ENCODE assay signal across 29 mouse cellular contexts in genomic region chr8:60785049-60785448, GRCm38 (mm10).
"Had no signal": no experiment of that assay in that cellular context is flagged by ENCODE, and none has a peak within 500 bp of the region (broad histone marks: within the 10 kb centered on the region; RNA-seq: fewer than 3 reads in every experiment).

No protein-coding gene starts in this region.

- H3K4me1 ChIP-seq: embryonic facial prominence, embryonic 10.5 days; embryonic facial prominence, embryonic 12.5 days; embryonic facial prominence, embryonic 13.5 days; embryonic facial prominence, embryonic 15.5 days; forebrain, embryonic 10.5 days; forebrain, embryonic 12.5 days; forebrain, embryonic 13.5 days; forebrain, embryonic 15.5 days; heart, embryonic 10.5 days had no signal

- H3K4me2 ChIP-seq: embryonic facial prominence, embryonic 12.5 days; embryonic facial prominence, embryonic 13.5 days; embryonic facial prominence, embryonic 15.5 days; forebrain, embryonic 12.5 days; forebrain, embryonic 13.5 days; forebrain, embryonic 15.5 days had no signal

- H3K27ac ChIP-seq: embryonic facial prominence, embryonic 10.5 days; embryonic facial prominence, embryonic 12.5 days; embryonic facial prominence, embryonic 13.5 days; embryonic facial prominence, embryonic 15.5 days; forebrain, embryonic 10.5 days; forebrain, embryonic 12.5 days; forebrain, embryonic 13.5 days; forebrain, embryonic 15.5 days; gastrocnemius, adult 2 months; heart, adult 2 months; heart, embryonic 10.5 days had no signal

- H3K9ac ChIP-seq: embryonic facial prominence, embryonic 12.5 days; embryonic facial prominence, embryonic 13.5 days; embryonic facial prominence, embryonic 15.5 days; forebrain, embryonic 12.5 days; forebrain, embryonic 13.5 days; forebrain, embryonic 15.5 days; forebrain, postnatal 0 days had no signal

- DNase-seq: cerebellum, adult 8-10 months; cerebellum, adult 9-10 months; cerebellum, adult 9-11 months; cerebellum, postnatal 10 days; cerebellum, postnatal 14 days; cerebellum, postnatal 25 days; cerebellum, postnatal 36 days; embryo, embryonic 11 days; forebrain, postnatal 0 days; gastrocnemius, adult 2 months; gastrocnemius, postnatal 10 days; gastrocnemius, postnatal 14 days; gastrocnemius, postnatal 25 days; gastrocnemius, postnatal 36 days; heart, adult 11 months; heart, adult 18-20 months; heart, adult 2 months had no signal

- H3K27me3 ChIP-seq: embryonic facial prominence, embryonic 12.5 days; embryonic facial prominence, embryonic 13.5 days; embryonic facial prominence, embryonic 15.5 days; forebrain, embryonic 12.5 days; forebrain, embryonic 13.5 days; forebrain, embryonic 15.5 days had no signal

- H3K4me3 ChIP-seq: embryonic facial prominence, embryonic 10.5 days; embryonic facial prominence, embryonic 12.5 days; embryonic facial prominence, embryonic 13.5 days; embryonic facial prominence, embryonic 15.5 days; erythroblast, embryonic 14.5 days; forebrain, embryonic 10.5 days; forebrain, embryonic 12.5 days; forebrain, embryonic 13.5 days; forebrain, embryonic 15.5 days; gastrocnemius, adult 2 months; heart, adult 2 months; heart, embryonic 10.5 days had no signal

- ATAC-seq: forebrain, embryonic 13.5 days; forebrain, embryonic 14.5 days; forebrain, embryonic 15.5 days; forebrain, embryonic 16.5 days; forebrain, postnatal 0 days had no signal

- H3K36me3 ChIP-seq: embryonic facial prominence, embryonic 10.5 days; embryonic facial prominence, embryonic 12.5 days; embryonic facial prominence, embryonic 13.5 days; embryonic facial prominence, embryonic 15.5 days; forebrain, embryonic 10.5 days; forebrain, embryonic 12.5 days; forebrain, embryonic 15.5 days; heart, embryonic 10.5 days had no signal

- H3K9me3 ChIP-seq: embryonic facial prominence, embryonic 10.5 days; embryonic facial prominence, embryonic 12.5 days; embryonic facial prominence, embryonic 13.5 days; embryonic facial prominence, embryonic 15.5 days; forebrain, embryonic 10.5 days; forebrain, embryonic 12.5 days; forebrain, embryonic 13.5 days; forebrain, embryonic 15.5 days; heart, embryonic 10.5 days had no signal
